Mouse (Mus musculus) limb, embryonic 12.5 days (tissue): ENCODE data around the gene Susd1. TPM values are rescaled to one million over a fixed set of nuclear protein-coding genes. Genes with fewer than 3 reads are reported as not detected.
A peak's percentile ranks its signal among the peaks of the same experiment; 100 is the strongest.

Experiments
- ATAC-seq: fragments of 200-750 bp; cut with Nextera tagmentation; 2 replicates; pipeline ENCODE4 v1.8.0; 2017; ENCODE audit warnings: low read depth, moderate TSS enrichment; ENCODE audit not compliant: insufficient number of reproducible peaks, insufficient read depth, low FRiP score, low TSS enrichment
- H3K27ac ChIP-seq: fragments of 300-500 bp; sonication (generic); 2 replicates; pipeline ENCODE4 v1.5.1; 2016; ENCODE audit warnings: mild to moderate bottlenecking, moderate library complexity
- H3K27me3 ChIP-seq: fragments of 300-500 bp; sonication (generic); 2 replicates; pipeline ENCODE4 v1.6.1; 2016; ENCODE audit warnings: mild to moderate bottlenecking, moderate library complexity
- H3K36me3 ChIP-seq: fragments of 300-500 bp; sonication (generic); 2 replicates; pipeline ENCODE4 v1.6.1; 2016; ENCODE audit warnings: mild to moderate bottlenecking, moderate library complexity
- H3K4me1 ChIP-seq: fragments of 300-500 bp; sonication (generic); replicated peaks from 2 replicates; pipeline ENCODE4 v1.6.1; 2016
- H3K4me2 ChIP-seq: fragments of 300-500 bp; sonication (generic); 2 replicates; pipeline ENCODE4 v1.6.1; 2016; ENCODE audit warnings: mild to moderate bottlenecking, moderate library complexity
- H3K4me3 ChIP-seq: fragments of 300-500 bp; sonication (generic); replicated peaks from 2 replicates; pipeline ENCODE4 v1.5.1; 2016; ENCODE audit warnings: mild to moderate bottlenecking
- H3K9ac ChIP-seq: fragments of 300-500 bp; sonication (generic); replicated peaks from 2 replicates; pipeline ENCODE4 v1.6.1; 2016; ENCODE audit warnings: mild to moderate bottlenecking, moderate library complexity
- H3K9me3 ChIP-seq: fragments of 300-500 bp; sonication (generic); 2 replicates; pipeline ENCODE4 v1.6.1; 2016; ENCODE audit warnings: mild to moderate bottlenecking, moderate library complexity
- WGBS: fragments of 180-500 bp; shearing (Covaris S2); methylation state at CpG from one replicate; pipeline ENCODE4 v1.1.7; 2016; 5-methylcytosine and 5-hydroxymethylcytosine counted together
- polyA plus RNA-seq: library from polyadenylated mRNA; unstranded; fragments of >200 nt; fragmentation: Nextera tagmentation; extraction: Ambion mirVana; gene quantifications from 2 replicates; pipeline ENCODE4 v1.2.1, GENCODE M21; 2016

The Susd1 gene
- polyA plus RNA-seq, 1 experiment from 2014 or later = 1.2 TPM

GRCm38 (mm10) chr4:59321181-59322008, 117.0 kb downstream of the Susd1 start:
- H3K4me3 ChIP-seq = no peak overlapping the region
- no peak overlapping the region for H3K9ac ChIP-seq
- 84% methylated on average over 12 of the region's 12 CpGs for WGBS
- H3K4me1 ChIP-seq = peaks cover 17% of the 10 kb centered on the region
- H3K27ac ChIP-seq = no peak overlapping the region
- H3K27me3 ChIP-seq = no peaks in the 10 kb centered on the region
- H3K9me3 ChIP-seq = no peaks in the 10 kb centered on the region
- ATAC-seq = no peak
- H3K4me2 ChIP-seq = no peak overlapping the region
- H3K36me3 ChIP-seq = no peaks in the 10 kb centered on the region

GRCm38 (mm10) chr4:59319136-59319941, 119.1 kb downstream of the Susd1 start:
- Histone ChIP-seq H3K4me1 (peaks cover 26% of the 10 kb centered on the region), H3K4me2 (no peak overlapping the region), H3K9me3 (no peaks in the 10 kb centered on the region), H3K4me3 (no peak overlapping the region), H3K36me3 (no peaks in the 10 kb centered on the region), H3K27ac (no peak overlapping the region), H3K9ac (no peak overlapping the region), H3K27me3 (no peaks in the 10 kb centered on the region)
- WGBS = 66% methylated on average over 9 of the region's 9 CpGs
- ATAC-seq = no peak

GRCm38 (mm10) chr4:59318602-59319001, 119.8 kb downstream of the Susd1 start:
- H3K4me2 ChIP-seq = no peak overlapping the region
- ATAC-seq = no peak
- peaks cover 26% of the 10 kb centered on the region for H3K4me1 ChIP-seq
- no peak overlapping the region for H3K4me3 ChIP-seq
- no peaks in the 10 kb centered on the region for H3K36me3 ChIP-seq
- H3K9me3 ChIP-seq = no peaks in the 10 kb centered on the region
- no peak overlapping the region for H3K9ac ChIP-seq
- H3K27me3 ChIP-seq = no peaks in the 10 kb centered on the region
- WGBS = 79% methylated on average over 6 of the region's 6 CpGs
- no peak overlapping the region for H3K27ac ChIP-seq

- Histone ChIP-seq H3K27me3 (no peaks in the 10 kb centered on the region), H3K27ac (peak overlapping the region; percentile 50; the same call in 1 of the 2 replicates), H3K9ac (no peak overlapping the region), H3K4me3 (no peak overlapping the region), H3K36me3 (no peaks in the 10 kb centered on the region), H3K4me1 (peaks cover 14% of the 10 kb centered on the region), H3K9me3 (no peaks in the 10 kb centered on the region), H3K4me2 (no peak overlapping the region)
- peak; percentile 72 for ATAC-seq
- 65% methylated on average over 15 of the region's 15 CpGs for WGBS
These were observed 122.7 kb downstream of the Susd1 start for GRCm38 (mm10) chr4:59315553-59316405.

GRCm38 (mm10) chr4:59314939-59315552, 123.4 kb downstream of the Susd1 start:
- Histone ChIP-seq H3K27ac (peak overlapping the region; percentile 50; the same call in 1 of the 2 replicates), H3K9ac (no peak overlapping the region), H3K4me1 (peaks cover 14% of the 10 kb centered on the region), H3K27me3 (no peaks in the 10 kb centered on the region), H3K4me3 (no peak overlapping the region), H3K4me2 (no peak overlapping the region), H3K9me3 (no peaks in the 10 kb centered on the region), H3K36me3 (no peaks in the 10 kb centered on the region)
- WGBS = 46% methylated on average over 3 of the region's 3 CpGs
- 0 out of 2 replicates have a peak, but pooled peaks have one; percentile 33 for ATAC-seq

GRCm38 (mm10) chr4:59312945-59313344, 125.5 kb downstream of the Susd1 start:
- Histone ChIP-seq H3K4me3 (no peak overlapping the region), H3K36me3 (no peaks in the 10 kb centered on the region), H3K4me2 (no peak overlapping the region), H3K27me3 (no peaks in the 10 kb centered on the region), H3K9ac (no peak overlapping the region), H3K4me1 (peaks cover 9% of the 10 kb centered on the region), H3K9me3 (no peaks in the 10 kb centered on the region), H3K27ac (no peak overlapping the region)
- WGBS = 68% methylated on average over 7 of the region's 7 CpGs
- ATAC-seq = no peak

- H3K9me3 ChIP-seq = no peaks in the 10 kb centered on the region
- H3K27me3 ChIP-seq = no peaks in the 10 kb centered on the region
- H3K9ac ChIP-seq = no peak overlapping the region
- no peak overlapping the region for H3K4me3 ChIP-seq
- no peak overlapping the region for H3K27ac ChIP-seq
- 85% methylated on average over 9 of the region's 9 CpGs for WGBS
- ATAC-seq = no peak
- H3K4me1 ChIP-seq = peaks cover 4% of the 10 kb centered on the region
- H3K36me3 ChIP-seq = no peaks in the 10 kb centered on the region
- H3K4me2 ChIP-seq = no peak overlapping the region
These were observed 127.8 kb downstream of the Susd1 start for GRCm38 (mm10) chr4:59310590-59310989.

GRCm38 (mm10) chr4:59307841-59308589, 130.4 kb downstream of the Susd1 start:
- Histone ChIP-seq H3K4me3 (no peak overlapping the region), H3K4me2 (no peak overlapping the region), H3K27ac (no peak overlapping the region), H3K36me3 (no peaks in the 10 kb centered on the region), H3K9me3 (no peaks in the 10 kb centered on the region), H3K27me3 (no peaks in the 10 kb centered on the region), H3K9ac (no peak overlapping the region), H3K4me1 (no peaks in the 10 kb centered on the region)
- no peak for ATAC-seq
- 77% methylated on average over 10 of the region's 10 CpGs for WGBS

GRCm38 (mm10) chr4:59302387-59302786, 136.0 kb downstream of the Susd1 start:
- 92% methylated on average over 8 of the region's 8 CpGs for WGBS
- H3K4me3 ChIP-seq = no peak overlapping the region
- no peaks in the 10 kb centered on the region for H3K9me3 ChIP-seq

More at GRCm38 (mm10) chr4:59302387-59302786, 136.0 kb downstream of the Susd1 start:
- Histone ChIP-seq H3K9ac (no peak overlapping the region), H3K27me3 (no peaks in the 10 kb centered on the region), H3K36me3 (no peaks in the 10 kb centered on the region), H3K27ac (no peak overlapping the region), H3K4me1 (no peaks in the 10 kb centered on the region), H3K4me2 (no peak overlapping the region)
- no peak for ATAC-seq
